Mouse (Mus musculus) lung, postnatal 0 days (tissue): ENCODE measurements around the gene Syndig1l.

ENCODE experiments used
- CTCF ChIP-seq: IDR thresholded peaks from 2 replicates; pipeline ENCODE4 v1.5.1; 2016; ENCODE audit warnings: antibody characterized with exemption, mild to moderate bottlenecking
- EP300 ChIP-seq: IDR thresholded peaks from 2 replicates; pipeline ENCODE4 v1.6.1; 2016; ENCODE audit warnings: antibody characterized with exemption, mild to moderate bottlenecking, control low read depth

DNA sequence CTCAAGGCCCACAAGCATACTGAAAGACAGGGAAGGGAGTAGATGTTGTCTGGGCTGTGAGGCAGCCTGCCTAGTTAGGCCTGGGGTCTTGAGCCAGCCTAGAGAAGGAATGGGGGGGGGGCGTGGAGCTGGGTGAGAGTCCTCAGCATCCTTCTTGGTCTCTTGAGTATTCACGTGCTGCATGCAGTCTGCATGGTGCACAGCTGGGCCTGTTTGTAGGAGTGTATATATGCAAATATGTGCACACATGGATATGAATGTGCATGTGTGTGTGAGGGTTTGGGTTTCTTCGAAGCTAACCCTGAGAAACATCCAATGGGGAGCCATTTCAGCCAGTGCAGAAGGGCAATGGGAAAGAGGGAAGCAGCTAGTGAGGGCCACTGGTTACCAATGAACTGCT lies 22.6 kb downstream of the Syndig1l start:
- no peak for TF ChIP-seq CTCF
- TF ChIP-seq EP300 = no peak
